Mouse (Mus musculus) thymus, postnatal 25 days (tissue): ENCODE data around the gene Fat3.

Experiments used
- DNase-seq: peaks from one replicate; pipeline ENCODE4 v3.0.0; 2022

Gene Fat3

DNA sequence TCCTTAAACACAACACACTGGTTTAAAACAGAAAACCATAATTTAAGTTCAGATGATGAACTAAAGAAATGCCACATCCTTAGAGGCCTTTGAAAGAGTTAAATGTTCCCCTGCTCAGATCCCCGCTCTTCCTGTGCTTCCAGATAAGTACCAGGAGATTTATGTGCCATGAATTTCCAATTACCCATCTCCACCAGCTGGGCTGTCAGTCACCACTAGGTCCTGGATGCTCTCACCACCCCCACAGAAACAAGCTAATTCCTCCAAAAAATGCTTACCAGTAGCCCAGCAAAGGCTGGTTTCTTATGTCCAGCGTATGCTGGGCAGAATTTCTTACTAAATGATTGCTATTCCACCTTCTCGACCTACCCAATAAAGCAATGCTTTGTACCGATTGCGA, 72.5 kb downstream of the Fat3 start:
- DNase-seq: no peak

GRCm38 (mm10) chr9:16422707-16423106, 78.4 kb downstream of the Fat3 start:
- DNase-seq: no peak

DNA sequence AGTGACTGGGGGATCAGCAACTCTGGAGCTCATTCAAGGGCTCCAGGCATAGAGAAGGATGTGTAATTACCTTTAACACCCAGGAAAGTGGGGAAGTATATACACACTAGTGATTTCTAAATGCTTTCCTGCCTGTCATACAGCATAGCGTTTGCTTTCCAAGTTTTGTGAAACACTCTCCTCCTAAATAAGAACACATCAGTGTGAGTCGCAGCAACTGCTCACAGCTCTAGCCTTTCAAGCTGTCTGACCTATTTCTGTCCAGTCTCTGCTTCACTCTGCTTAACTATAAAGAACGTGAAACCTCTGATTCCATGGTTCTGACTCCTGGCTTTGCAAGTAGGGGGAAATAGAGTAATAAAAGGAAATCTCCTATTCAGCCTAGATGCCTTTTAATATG, 98.3 kb downstream of the Fat3 start:
- no peak for DNase-seq

GRCm38 (mm10) chr9:16398734-16399686, 102.1 kb downstream of the Fat3 start:
- DNase-seq: no peak

DNA sequence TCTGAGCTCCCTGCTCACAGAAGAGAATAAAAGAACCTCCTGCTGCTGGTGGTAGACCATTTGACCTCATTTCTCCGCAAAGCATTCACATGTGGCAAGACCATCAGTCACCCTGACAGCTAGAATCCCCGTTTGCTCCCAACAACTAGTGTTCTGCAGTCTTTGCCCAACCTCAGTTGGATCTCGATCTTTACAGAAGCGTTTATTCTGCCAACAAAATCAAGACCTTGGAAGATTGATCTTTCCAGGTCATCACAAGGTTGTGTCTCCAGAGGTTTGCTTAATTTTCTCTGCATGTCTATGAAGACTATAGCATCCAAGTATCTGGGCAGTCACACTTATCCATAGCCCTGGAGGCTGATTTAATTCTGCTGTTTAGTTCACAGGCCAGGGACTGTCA, 111.9 kb downstream of the Fat3 start:
- no peak for DNase-seq

GRCm38 (mm10) chr9:16387527-16387926, 113.6 kb downstream of the Fat3 start:
- no peak for DNase-seq

DNA sequence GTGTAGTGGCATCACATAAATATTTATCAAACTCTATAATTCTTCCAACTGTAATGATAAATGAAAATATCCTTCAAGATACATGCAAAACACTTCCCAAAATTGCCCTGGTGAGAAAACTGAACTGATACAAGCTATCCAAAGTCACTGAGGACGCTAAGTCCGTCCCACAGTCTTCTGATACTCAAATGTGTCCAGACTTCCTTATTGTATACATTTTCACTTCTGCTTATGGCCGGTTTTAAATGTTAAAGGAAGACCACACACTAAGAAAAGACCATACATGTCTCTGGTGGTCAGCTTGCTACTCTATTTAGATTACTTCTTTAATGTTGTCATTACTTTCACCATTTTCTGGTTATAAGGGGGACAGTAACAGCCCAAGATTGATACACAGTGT, 137.4 kb downstream of the Fat3 start:
- DNase-seq: no peak

GRCm38 (mm10) chr9:16361811-16362210, 139.3 kb downstream of the Fat3 start:
- DNase-seq: no peak

DNA sequence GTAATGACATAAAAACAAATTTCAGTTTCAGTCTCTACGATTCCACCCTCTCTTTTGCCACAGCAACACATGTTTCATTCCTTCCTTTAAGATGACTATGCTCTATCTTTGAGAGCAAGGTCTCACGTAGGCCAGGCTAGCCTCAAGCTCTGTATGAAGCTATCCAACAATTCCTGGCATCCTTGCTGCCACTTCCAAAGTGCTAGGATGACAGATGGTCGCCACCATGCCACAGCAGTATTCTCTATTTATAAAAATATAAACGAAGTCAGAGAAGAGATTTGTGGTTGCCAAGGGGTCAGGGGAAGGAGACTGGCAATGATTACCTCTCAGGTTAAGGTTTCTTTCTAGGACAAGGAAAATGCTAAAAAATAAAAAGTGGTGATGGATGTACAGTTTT, 144.4 kb downstream of the Fat3 start:
- no peak for DNase-seq

DNA sequence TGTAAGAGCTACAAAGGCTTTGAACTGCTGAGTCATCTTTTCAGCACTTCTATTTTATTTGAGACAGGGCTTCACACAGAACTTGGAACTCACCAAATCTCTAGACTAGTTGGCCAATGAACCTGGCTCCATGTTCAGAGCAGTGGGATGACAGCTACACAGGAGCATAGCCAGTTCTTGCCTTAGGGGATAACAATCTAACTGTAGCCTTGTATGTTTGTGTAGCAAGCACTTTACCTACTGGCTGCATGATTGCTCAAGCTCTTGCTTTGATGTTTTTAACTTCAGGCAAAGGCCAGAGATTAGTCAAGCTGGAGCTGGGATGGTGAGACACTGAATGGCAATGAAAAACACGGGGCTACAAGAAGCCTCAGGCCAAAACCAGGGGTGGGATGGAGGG, 146.2 kb downstream of the Fat3 start:
- no peak for DNase-seq

- no peak for DNase-seq
Observed at GRCm38 (mm10) chr9:16353049-16353724, 147.9 kb downstream of the Fat3 start.

DNA sequence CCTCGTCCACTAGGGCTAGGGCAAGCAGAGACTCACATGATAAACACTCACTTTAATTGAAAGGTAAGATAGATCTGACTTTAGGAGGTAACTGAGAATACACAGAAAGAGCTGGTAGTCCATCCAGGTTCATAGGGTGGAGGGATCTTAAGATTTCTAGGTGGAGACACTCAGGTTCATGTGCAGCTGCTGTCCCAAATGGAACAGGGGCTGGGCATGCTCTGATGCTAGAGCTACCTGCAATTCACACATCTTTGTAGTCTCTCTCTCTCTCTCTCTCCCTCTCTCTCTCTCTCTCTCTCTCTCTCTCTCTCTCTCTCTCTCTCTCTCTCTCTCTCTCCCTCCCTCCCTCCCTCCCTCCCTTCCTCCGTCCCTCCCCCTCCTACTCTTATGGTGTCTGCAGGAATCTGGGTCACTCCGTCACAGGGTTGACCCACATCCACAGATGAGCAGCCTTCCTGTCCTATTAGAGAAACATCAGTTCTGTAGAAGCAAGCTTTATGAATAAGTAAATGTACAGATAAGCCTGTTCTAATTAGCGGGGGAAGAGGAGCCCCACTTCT, 148.5 kb downstream of the Fat3 start:
- DNase-seq: no peak

GRCm38 (mm10) chr9:16344902-16345855, 155.9 kb downstream of the Fat3 start:
- no peak for DNase-seq

GRCm38 (mm10) chr9:16343191-16343590, 157.9 kb downstream of the Fat3 start:
- DNase-seq: no peak

DNA sequence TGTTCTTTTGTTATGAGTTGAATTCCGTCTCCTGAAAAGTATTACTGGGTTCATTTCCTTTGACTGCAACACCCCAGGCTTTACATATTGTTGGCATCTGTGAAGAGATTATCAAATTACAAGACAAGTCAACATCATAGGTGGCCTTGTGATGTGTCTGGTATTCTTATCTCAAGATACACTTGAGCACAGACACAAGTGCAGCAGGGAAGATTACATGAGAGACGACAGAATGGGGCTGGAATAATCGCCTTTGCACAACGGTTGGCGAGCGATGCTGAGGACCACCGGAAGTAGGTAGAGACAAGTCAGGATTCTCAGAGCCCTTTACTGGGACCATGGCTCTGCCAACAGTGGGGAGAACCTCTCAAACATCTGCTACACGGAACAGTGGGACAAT, 158.5 kb downstream of the Fat3 start:
- no peak for DNase-seq

- DNase-seq: no peak
Observed at GRCm38 (mm10) chr9:16330290-16330984, 170.6 kb downstream of the Fat3 start.

GRCm38 (mm10) chr9:16318957-16319356, 182.1 kb downstream of the Fat3 start:
- no peak for DNase-seq

DNA sequence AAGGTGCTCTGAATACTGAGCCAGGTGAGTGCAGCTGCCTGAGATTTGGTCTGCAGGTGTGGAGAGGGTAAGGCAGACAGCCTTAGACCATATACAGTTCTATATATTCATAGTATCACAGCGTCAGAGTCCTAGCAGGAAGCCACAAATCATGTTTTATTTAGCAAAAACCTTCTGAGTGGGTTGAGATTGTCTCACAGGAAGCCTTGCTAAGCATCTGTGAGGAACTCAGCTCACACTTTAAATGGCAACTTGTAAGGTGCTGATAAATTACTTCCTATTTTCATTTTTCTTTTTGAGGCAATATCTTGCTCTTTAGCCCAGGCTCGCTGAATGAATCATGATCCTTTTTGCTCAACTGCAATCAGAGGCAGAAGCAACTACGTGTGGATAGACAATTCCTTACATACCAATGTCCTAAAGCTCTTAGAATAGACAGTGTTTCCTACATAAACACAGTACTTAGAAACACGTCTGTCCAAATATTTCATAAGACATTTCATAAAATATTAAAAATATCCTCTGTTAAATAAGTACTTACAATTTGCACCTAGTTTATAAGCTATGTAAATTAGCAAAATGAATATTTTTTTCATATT, 188.4 kb downstream of the Fat3 start:
- DNase-seq: no peak

DNA sequence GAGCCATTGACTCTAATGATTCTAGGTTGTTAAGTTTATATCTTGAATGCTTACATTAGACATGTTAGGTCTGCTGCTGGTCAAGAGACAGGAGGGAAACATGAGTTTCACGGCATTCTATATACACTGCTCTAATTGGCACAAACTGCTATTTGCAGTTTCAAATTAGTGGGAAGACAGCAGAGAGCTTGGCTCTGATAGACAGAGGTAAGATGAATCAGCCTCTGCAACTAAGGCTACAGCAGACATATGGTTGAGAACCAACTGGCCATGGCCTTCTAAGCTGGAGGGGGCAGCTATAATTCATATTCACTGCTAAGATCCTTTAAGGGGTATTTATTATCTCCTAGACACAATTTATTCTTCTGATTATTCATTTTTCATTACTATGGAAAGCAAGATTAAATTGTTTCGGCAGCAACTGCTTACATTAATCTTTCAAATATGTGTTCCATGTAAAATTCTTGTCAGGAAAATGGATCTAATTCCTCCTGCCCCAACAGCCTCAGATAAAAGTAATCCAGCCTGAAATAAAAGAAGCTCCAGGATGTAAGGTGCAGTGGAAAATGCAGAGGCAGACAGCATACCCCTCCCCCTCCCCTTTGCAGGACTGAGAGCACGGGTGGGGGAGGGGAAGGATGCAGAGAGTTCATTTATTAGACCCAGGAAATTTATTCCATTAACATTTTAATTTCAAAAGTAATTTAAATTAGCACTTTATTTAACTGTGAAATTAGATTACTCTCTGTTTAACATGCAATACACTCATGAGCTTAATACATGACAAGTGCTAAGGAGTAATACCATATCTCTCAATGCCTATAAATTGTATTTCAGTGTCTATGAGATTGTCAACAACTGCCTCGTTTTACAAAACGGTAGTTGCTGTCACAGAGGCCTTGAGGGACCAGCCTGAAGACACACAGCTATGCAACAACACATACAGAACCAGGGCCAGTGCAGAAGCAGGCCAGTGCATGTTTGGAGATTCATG, 189.9 kb downstream of the Fat3 start:
- no peak for DNase-seq

DNA sequence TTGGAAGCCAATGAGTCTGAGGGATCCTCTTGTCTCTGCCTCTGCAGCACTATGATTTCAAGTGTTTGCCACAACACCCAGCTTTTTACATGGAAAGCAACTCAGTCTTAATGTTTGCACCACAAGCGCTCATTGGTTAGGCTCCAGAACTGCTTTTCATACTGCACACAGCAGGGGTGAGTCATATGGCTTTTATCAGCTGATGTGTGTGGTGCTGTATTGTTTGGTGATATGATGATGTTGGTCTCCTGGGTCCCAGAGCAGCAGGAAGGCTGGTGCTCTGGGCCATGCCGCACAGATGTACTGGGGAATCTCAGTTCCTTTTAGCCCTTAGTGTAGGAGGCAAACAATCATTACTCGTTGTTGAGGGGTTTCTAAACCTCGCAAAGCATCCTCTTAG, 190.8 kb downstream of the Fat3 start:
- DNase-seq: no peak
